13 mouse cellular contexts compared by ENCODE assay signal in the genomic region with DNA sequence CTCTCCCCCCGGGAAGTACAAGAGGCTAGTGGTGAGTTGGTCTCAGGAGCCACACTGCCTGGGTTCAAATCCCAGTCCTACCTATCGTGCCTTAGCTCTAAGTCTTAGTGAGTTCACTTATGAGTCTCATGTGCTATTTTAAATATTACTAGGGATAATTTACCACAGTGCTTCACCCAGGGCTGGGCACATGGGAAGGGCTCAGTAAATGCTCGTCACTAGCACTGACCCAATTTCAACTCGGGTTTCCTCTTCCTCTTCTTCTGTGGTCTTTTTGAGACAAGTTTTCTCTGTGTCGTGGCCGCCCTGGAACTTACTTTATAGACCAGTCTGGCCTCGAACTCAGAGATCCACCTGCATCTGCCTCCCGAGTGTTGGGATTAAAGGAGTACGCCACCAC.
"Had no signal": no experiment of that assay in that cellular context is flagged by ENCODE, and none has a peak within 500 bp of the region (broad histone marks: within the 10 kb centered on the region; RNA-seq: fewer than 3 reads in every experiment).

No protein-coding gene starts in this region.

- DNase-seq: kidney, adult 11 months; kidney, adult 8-10 months; kidney, postnatal 10 days; kidney, postnatal 36 days; left cerebral cortex, postnatal 4 days; liver, postnatal 0 days; lung, embryonic 14.5 days; right cerebral cortex, postnatal 14 days; right cerebral cortex, postnatal 4 days had no signal

- ATAC-seq: intestine, embryonic 15.5 days; liver, postnatal 0 days; lung, postnatal 0 days; midbrain, embryonic 13.5 days; midbrain, embryonic 16.5 days had no signal
